Mouse (Mus musculus): ENCODE data around the gene Galnt17.

Gene Galnt17

GRCm38 (mm10) chr5:131039611-131040313 lies 268.5 kb downstream of the Galnt17 start:
- DNase-seq (ENCODE audit: extremely low read depth, insufficient read length, low spot score): no peak

DNA sequence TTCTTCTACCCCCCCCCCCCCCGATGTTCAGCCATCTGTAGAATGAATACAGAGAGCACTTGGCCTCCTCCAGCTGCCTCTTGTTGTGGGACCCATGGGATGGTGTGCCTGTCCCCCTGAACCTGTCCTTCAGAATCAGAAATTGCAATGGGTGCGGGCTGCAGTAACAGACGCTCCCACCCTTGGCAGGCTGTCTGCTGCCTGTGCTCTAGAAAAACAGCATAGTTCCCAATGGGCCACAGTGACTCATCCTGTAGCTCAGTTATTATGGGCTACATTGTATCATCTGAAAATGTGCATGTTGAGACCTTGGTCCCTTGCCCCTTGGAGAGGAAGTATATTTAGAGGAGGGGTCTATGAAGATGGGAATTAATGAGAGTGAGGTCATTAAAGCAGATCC lies 283.8 kb downstream of the Galnt17 start:
- DNase-seq (ENCODE audit: extremely low read depth, insufficient read length, low spot score): no peak

GRCm38 (mm10) chr5:131022396-131022993 lies 285.8 kb downstream of the Galnt17 start:
- DNase-seq (ENCODE audit: extremely low read depth, insufficient read length, low spot score): no peak

DNA sequence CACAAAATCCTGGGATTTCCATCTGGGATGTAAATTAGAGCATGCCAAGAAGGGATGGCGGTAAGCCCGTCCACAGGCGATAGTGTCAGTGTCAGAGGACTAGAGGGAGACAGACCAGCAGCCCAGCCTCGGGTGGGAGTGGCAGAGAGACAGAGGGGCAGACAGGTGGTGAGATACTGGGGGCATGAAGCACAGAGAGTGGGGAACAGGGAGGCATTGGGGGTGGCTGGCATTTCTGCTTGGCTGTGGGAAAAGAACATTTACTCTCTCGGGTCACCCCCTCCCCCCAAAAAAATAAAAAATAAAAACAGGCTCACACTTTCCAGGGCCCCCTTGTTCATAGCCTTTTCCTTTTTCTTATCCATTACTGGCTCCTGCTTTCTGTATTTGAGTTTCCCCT lies 287.4 kb downstream of the Galnt17 start:
- no peak for DNase-seq (ENCODE audit: extremely low read depth, insufficient read length, low spot score)

DNA sequence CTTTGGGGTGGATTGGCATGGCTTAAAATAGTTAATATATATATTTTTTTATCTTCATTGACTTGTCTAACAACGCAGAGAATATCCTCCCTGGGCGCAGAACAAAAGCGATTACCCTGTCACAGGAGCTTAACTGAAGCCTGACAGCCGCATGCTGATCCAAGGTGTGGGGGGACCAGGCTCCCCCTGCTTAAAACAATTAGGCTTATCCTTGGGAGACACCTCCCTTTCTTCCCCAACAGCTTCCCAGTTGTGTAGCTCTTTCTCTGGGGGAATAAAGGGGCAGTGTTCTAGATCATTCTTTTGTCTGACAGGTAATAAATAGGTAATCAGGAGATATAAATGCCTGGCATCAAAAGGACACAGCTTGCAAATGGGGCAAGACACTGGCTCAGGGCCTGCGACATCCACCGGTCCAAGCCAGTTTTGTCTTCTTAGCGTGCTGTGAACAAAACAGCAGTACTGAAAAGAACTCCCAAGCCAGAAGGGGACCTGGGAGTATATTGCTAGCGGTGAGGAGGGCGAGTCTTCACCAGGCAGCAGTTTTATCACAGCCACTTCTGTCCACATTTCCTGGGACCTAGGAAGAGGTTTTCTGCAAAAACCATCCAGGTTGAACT lies 288.8 kb downstream of the Galnt17 start:
- DNase-seq (ENCODE audit: extremely low read depth, insufficient read length, low spot score): no peak

DNA sequence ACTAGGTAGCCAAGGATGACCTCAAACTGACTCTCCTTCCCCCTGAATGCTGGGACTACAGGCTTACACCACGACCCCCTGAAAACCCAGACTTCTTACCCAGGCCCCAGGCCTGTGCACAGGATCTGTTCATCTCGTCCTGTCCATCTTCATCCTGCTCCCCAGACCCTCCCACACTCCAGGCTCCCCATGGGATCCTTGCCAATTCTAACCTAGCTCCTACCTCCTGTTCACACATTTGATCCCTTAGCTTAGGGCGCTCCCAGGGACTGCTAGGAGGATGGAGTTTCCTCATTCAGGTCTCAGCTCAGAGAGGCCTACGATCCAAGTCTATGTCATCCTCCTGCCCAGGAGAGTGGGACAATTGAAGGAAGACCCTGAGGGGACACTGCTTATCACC lies 292.2 kb downstream of the Galnt17 start:
- DNase-seq (ENCODE audit: extremely low read depth, insufficient read length, low spot score): no peak

DNA sequence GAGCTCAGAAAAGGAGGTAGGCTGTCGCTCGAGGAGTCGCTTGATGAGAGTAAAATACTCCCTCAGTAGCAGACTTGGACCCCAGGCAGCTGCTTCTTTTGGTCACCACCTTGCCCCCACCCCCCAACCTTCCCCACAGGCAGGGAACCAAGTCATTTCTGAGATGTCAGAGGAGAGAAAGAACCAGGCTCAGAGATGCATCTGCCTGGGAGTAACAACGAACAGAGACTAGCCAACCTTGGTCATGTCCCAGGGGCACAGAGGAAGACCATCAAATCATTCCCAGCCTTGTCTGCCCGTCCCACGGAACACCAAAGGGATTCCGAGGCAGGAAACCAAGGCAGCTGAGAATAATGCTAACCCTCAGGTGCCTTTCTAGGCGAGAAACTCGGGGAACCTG lies 293.0 kb downstream of the Galnt17 start:
- no peak for DNase-seq (ENCODE audit: extremely low read depth, insufficient read length, low spot score)

- no peak for DNase-seq (ENCODE audit: extremely low read depth, insufficient read length, low spot score)
These were observed 294.5 kb downstream of the Galnt17 start for GRCm38 (mm10) chr5:131013816-131014215.

DNA sequence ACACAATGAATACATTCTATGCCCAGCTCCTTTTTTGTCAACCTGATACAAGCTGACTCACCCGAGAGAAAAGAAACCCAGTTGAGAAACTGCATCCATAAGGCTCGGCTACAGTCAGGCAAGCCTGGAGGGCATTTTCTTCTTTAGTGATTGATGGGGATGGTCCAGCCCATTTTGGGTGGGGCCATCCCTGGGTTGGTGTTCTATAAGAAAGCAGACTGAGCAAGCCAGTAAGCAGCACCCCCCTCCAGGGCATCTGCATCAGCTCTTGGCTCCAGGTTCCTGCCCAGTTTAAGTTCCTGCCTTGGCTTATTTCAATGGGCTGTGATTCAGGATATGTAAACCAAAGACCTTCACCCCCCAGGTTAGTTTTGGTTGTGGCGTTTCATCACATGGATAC lies 295.2 kb downstream of the Galnt17 start:
- DNase-seq (ENCODE audit: extremely low read depth, insufficient read length, low spot score): no peak

DNA sequence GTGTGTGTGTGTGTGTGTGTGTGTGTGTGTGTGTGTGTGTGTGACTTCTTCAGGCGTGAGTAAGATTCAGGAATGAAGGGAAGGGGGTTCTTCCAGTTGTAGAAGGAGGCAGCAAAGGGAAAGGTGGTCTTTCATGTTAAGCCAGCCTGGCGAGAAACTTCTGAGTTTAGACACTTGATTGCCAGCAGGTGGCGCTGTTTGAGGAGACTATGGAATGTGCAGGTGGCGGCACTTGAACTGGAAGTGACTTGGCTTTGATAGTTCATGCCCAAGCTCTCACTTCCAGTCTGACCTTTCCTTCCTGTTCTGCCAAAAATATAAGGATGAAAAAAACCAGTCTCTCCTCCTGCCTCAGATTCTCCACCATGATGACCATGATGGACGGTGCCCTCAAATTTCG lies 298.8 kb downstream of the Galnt17 start:
- no peak for DNase-seq (ENCODE audit: extremely low read depth, insufficient read length, low spot score)

GRCm38 (mm10) chr5:131008507-131008906 lies 299.8 kb downstream of the Galnt17 start:
- DNase-seq (ENCODE audit: extremely low read depth, insufficient read length, low spot score): no peak

DNA sequence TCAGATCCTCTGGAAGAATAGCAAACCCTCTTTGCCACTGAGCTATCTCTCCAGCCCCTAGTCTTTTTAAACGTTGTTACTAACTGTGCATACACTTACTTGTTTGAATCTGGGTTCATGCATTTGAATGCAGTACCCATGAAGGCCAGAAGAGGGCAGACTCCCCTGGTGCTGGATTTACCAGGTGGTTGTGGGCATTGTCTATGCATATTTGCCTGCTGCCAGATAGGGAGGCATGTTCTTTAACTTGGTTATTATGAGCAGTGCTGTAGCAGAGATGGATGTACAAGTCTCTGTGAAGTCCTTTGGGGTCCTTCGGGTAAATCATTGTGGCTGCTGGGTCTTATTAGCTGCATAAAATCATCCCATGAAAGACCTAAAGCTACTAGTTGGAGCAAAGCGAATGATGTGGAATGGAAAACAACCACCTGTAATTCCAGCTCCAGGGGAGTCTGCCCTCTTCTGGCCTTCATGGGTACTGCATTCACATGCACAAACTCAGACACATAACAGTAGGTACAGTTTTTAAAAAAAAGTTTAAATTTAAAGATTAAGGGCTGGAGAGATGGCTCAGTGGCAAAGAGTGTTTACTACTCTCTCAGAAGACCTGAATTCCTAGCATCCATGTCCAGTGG lies 300.3 kb downstream of the Galnt17 start:
- no peak for DNase-seq (ENCODE audit: extremely low read depth, insufficient read length, low spot score)

DNA sequence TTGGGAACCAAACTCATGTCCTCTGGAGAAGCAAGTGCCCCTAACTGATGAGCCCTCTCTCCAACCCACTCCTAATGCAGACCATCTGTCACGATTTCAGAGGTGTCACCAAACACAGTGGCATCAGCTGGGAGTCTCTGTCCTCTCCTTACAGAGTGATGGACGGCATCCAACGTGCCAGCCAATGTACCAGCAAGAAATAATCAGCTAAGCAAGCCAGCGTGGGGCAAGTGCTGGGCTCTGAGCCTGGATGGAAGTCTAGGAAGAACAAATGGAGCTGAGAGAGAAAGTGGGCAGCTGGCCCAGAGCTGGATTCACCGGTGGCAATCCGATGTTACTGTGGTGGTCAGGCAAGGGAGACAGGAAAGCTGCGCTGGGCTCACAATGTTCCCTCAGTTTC lies 301.1 kb downstream of the Galnt17 start:
- no peak for DNase-seq (ENCODE audit: extremely low read depth, insufficient read length, low spot score)

GRCm38 (mm10) chr5:131006524-131006923 lies 301.8 kb downstream of the Galnt17 start:
- no peak for DNase-seq (ENCODE audit: extremely low read depth, insufficient read length, low spot score)

DNA sequence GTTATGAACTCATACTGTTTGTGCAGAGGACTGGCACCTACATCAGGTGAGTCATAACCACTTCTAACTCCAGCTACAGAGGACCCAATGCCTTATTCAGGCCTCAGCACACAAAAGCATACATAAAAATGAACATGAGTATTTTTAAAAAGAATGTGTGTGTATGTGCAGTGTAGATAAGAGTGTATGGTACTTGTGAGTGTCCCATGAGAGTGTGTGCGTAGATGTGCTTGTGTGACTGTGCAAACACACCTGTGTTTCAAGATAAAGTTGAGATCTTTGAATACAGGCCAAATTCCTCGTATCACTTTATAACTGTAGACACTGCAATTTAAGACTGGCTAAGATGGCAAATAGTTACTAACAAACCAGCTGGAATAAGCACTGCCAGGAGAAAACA lies 307.7 kb downstream of the Galnt17 start:
- DNase-seq (ENCODE audit: extremely low read depth, insufficient read length, low spot score): no peak

DNA sequence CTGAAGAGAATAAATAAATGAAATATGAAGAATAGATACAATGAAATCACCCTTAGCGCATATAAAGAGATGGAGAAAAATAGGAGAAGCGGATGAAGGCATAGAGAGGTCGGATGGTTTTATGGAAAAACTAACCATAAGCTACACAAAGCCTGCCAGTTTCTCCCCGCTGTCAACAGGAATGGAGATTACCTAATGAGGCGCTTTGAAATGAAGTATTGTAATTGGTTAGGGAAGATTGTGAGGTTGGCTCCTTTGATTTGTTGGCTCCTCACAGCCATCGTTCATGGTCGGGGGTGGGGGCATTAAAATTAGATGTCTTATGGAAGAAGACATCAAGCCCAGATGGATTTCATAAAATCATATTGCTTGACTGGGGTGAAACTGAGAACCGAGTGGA lies 329.0 kb downstream of the Galnt17 start:
- DNase-seq (ENCODE audit: extremely low read depth, insufficient read length, low spot score): no peak

DNA sequence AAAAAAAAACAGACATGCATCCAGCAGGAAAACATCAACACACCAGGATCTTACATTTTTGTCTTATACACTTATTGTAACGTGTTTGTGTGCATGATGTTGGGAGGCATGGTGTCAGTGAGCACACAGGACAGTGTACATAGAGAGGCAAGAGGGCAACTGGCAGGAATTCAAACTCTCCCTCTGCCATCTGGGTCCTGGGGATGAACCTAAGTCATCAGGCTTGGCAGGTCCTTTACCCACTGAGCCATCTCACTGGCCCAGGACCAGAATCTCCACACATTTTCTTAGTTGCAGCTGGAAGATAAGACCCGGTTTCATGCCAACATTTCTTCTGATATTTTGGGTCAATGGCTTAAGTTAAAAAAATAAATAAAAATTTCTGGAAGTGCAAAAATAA lies 329.4 kb downstream of the Galnt17 start:
- DNase-seq (ENCODE audit: extremely low read depth, insufficient read length, low spot score): no peak

DNA sequence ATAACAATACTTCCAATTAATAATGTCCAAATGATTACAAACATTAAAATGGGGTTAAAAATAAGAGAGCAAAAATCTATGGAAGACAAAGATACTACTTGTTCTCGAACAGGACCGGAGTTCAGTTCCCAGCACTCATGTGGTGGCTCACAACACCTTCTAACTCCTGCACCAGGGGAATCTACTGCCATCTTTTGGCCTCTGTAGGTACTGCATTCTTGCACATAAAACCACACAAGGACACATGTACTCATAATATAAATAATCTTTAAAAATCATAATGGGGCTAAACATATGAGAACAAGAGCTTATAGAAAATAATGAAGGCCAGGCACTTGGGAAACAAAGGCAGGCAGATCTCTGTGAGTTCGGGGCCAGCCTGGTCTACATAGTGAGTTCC lies 330.3 kb downstream of the Galnt17 start:
- DNase-seq (ENCODE audit: extremely low read depth, insufficient read length, low spot score): no peak

DNA sequence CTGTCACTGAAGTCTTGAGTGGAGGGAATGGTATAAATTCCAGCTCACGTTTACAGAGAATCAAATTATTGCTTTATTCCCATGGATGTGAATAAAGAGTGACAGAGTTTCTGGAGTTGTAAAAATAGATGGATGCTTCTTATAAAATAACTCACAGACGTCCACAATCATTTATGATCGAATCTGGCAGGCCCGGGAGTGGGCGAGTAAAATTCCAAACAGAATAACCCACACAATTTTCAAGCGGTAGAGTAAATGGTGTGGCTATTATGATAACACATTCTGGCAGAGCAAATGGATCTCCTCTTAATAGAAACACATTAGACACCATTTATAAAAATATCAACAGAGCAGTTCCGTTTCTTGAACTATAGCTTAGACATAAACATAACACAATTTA lies 355.9 kb downstream of the Galnt17 start:
- no peak for DNase-seq (ENCODE audit: extremely low read depth, insufficient read length, low spot score)

GRCm38 (mm10) chr5:130950894-130951400 lies 357.4 kb downstream of the Galnt17 start:
- DNase-seq (ENCODE audit: extremely low read depth, insufficient read length, low spot score): no peak

DNA sequence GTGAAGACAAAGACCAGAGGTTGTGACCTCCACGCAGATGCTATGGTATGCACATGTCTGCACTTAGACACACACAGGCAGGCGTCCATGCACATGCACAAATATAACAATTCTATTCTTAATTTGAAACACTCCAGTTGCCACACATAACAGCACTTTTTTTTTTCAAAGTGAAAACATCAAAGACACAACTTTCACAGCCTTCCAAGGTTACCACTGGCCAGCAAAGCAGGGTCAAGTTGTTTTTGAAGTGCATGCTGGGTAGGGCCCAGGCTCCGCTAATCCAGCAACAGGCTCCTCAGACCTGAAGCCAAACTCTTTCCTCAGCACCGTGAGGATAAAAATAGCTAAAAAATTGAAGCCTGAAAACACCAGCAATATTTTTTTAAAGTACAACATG lies 357.9 kb downstream of the Galnt17 start:
- DNase-seq (ENCODE audit: extremely low read depth, insufficient read length, low spot score): no peak

GRCm38 (mm10) chr5:130949710-130950109 lies 358.6 kb downstream of the Galnt17 start:
- no peak for DNase-seq (ENCODE audit: extremely low read depth, insufficient read length, low spot score)
